Mouse (Mus musculus) limb, embryonic 13.5 days (tissue): ENCODE measurements around the gene Tsr1. TPM values are rescaled to one million over a fixed set of nuclear protein-coding genes. Genes with fewer than 3 reads are reported as not detected.

Experiments
- ATAC-seq: fragments of 200-750 bp; cut with Nextera tagmentation; 2 replicates; pipeline ENCODE4 v1.8.0; 2017; ENCODE audit warnings: low read depth, moderate number of reproducible peaks, moderate TSS enrichment; ENCODE audit not compliant: low FRiP score
- H3K27ac ChIP-seq: fragments of 300-500 bp; sonication (generic); 2 replicates; pipeline ENCODE4 v1.5.1; 2015; ENCODE audit warnings: inconsistent platforms, mild to moderate bottlenecking, moderate library complexity
- H3K27me3 ChIP-seq: fragments of 300-500 bp; sonication (generic); 2 replicates; pipeline ENCODE4 v1.6.1; 2015; ENCODE audit warnings: mild to moderate bottlenecking, inconsistent platforms
- H3K36me3 ChIP-seq: fragments of 300-500 bp; sonication (generic); 2 replicates; pipeline ENCODE4 v1.6.1; 2015; ENCODE audit warnings: inconsistent platforms, mild to moderate bottlenecking, moderate library complexity
- H3K4me1 ChIP-seq: fragments of 300-500 bp; sonication (generic); 2 replicates; pipeline ENCODE4 v1.6.1; 2015; ENCODE audit warnings: inconsistent platforms
- H3K4me2 ChIP-seq: fragments of 300-500 bp; sonication (generic); replicated peaks from 2 replicates; pipeline ENCODE4 v1.6.1; 2015; ENCODE audit warnings: inconsistent platforms, mild to moderate bottlenecking, moderate library complexity
- H3K4me3 ChIP-seq: fragments of 300-500 bp; sonication (generic); 2 replicates; pipeline ENCODE4 v1.5.1; 2015; ENCODE audit warnings: moderate library complexity, mild to moderate bottlenecking, inconsistent platforms
- H3K9ac ChIP-seq: fragments of 300-500 bp; sonication (generic); 2 replicates; pipeline ENCODE4 v1.6.1; 2015; ENCODE audit warnings: mild to moderate bottlenecking, inconsistent platforms
- H3K9me3 ChIP-seq: fragments of 300-500 bp; sonication (generic); 2 replicates; pipeline ENCODE4 v1.6.1; 2016; ENCODE audit warnings: inconsistent platforms
- WGBS: fragments of 180-500 bp; shearing (Covaris S2); methylation state at CpG from one replicate; pipeline ENCODE4 v1.1.7; 2015; 5-methylcytosine and 5-hydroxymethylcytosine counted together
- microRNA-seq: library from miRNA; unstranded; fragments of <30 nt; microRNA quantifications from one replicate; pipeline ENCODE4, GENCODE M21; 2016
- polyA plus RNA-seq: library from polyadenylated mRNA; unstranded; fragments of >200 nt; fragmentation: Nextera tagmentation; extraction: Ambion mirVana; gene quantifications from 2 replicates; pipeline ENCODE4 v1.2.1, GENCODE M21; 2015

The Tsr1 gene
- polyA plus RNA-seq, 1 experiment from 2014 or later: 45.6 TPM

- no peaks in the 10 kb centered on the region for H3K27me3 ChIP-seq
- H3K36me3 ChIP-seq: peaks cover 34% of the 10 kb centered on the region
- no peak for ATAC-seq
- H3K4me2 ChIP-seq: no peak overlapping the region
- no peak overlapping the region for H3K9ac ChIP-seq
- H3K4me3 ChIP-seq: no peak overlapping the region
- H3K9me3 ChIP-seq: no peaks in the 10 kb centered on the region
- no peaks in the 10 kb centered on the region for H3K4me1 ChIP-seq
- no peak overlapping the region for H3K27ac ChIP-seq
Observed at GRCm38 (mm10) chr11:74954901-74955300, 57.0 kb downstream of the Tsr1 start.

GRCm38 (mm10) chr11:74956006-74956405, 58.1 kb downstream of the Tsr1 start:
- no peak overlapping the region for H3K27ac ChIP-seq
- ATAC-seq: no peak
- no peak overlapping the region for H3K9ac ChIP-seq
- H3K4me1 ChIP-seq: no peaks in the 10 kb centered on the region
- no peaks in the 10 kb centered on the region for H3K27me3 ChIP-seq
- peaks cover 28% of the 10 kb centered on the region for H3K36me3 ChIP-seq
- H3K9me3 ChIP-seq: no peaks in the 10 kb centered on the region
- no peak overlapping the region for H3K4me2 ChIP-seq
- no peak overlapping the region for H3K4me3 ChIP-seq

GRCm38 (mm10) chr11:74957600-74957999, 59.7 kb downstream of the Tsr1 start:
- H3K4me3 ChIP-seq: no peak overlapping the region
- ATAC-seq: no peak
- 0 out of 2 replicates have a peak, but pooled peaks cover under 1% of the 10 kb centered on the region for H3K4me1 ChIP-seq
- no peaks in the 10 kb centered on the region for H3K27me3 ChIP-seq
- H3K27ac ChIP-seq: no peak overlapping the region
- WGBS: 93% methylated on average over 2 of the region's 2 CpGs
- H3K9me3 ChIP-seq: no peaks in the 10 kb centered on the region
- peaks cover 21% of the 10 kb centered on the region for H3K36me3 ChIP-seq
- no peak overlapping the region for H3K9ac ChIP-seq
- H3K4me2 ChIP-seq: no peak overlapping the region

Small RNAs within 50 kb of the gene (microRNA-seq; reads per million reads assigned to microRNA genes)
- gene Mir6926: not detected

Other genes starting within 250 kb of the Tsr1 start
- 19.9 and 21.4 TPM in 2 replicates for gene Cluh, start 248.6 kb upstream of the Tsr1 start, polyA plus RNA-seq
- gene Pafah1b1, start 173.4 kb upstream of the Tsr1 start, polyA plus RNA-seq: 46.7 and 49.7 TPM in 2 replicates
- gene Mettl16, start 127.2 kb upstream of the Tsr1 start, polyA plus RNA-seq: 56.6 and 61.1 TPM in 2 replicates
- gene Mnt, start 67.2 kb upstream of the Tsr1 start, polyA plus RNA-seq: 5.3 and 5.8 TPM in 2 replicates
- gene Sgsm2, start 1.0 kb upstream of the Tsr1 start, polyA plus RNA-seq: 4.5 and 6.0 TPM in 2 replicates
- gene Smg6, start 27.8 kb downstream of the Tsr1 start, polyA plus RNA-seq: 21.9 and 22.4 TPM in 2 replicates
- gene Srr, start 27.9 kb downstream of the Tsr1 start, polyA plus RNA-seq: 29.2 and 30.3 TPM in 2 replicates